Mouse (Mus musculus) E14TG2a.4 (cell line): ENCODE data around the gene Cd300lg.

Experiments
- CTCF ChIP-seq: conservative IDR thresholded peaks from 2 replicates; pipeline ENCODE4 v1.5.1; 2014; ENCODE audit warnings: low read length
- NANOG ChIP-seq: IDR thresholded peaks from 2 replicates; pipeline ENCODE4 v1.6.1; 2014; ENCODE audit warnings: borderline replicate concordance, low read length, mixed read lengths

- TF ChIP-seq CTCF = no peak
- TF ChIP-seq NANOG = no peak
Measured at GRCm38 (mm10) chr11:102101219-102101618, 59.9 kb downstream of the Cd300lg start, which contains the start of gene Ppy.
